Mouse (Mus musculus) leukemia stem cell, adult 10-12 weeks (primary cell): ENCODE results near the gene Ddx3x. TPM values are rescaled to one million over a fixed set of nuclear protein-coding genes. Genes with fewer than 3 reads are reported as not detected.

Source experiments
- polyA plus RNA-seq: library from polyadenylated mRNA; stranded (reverse); fragments of >175 nt; gene quantifications from 2 replicates; pipeline ENCODE4 v1.2.3, GENCODE M21; 2012; ENCODE audit warnings: low replicate concordance

Gene Ddx3x
- polyA plus RNA-seq, result 0.87 and 13.3 TPM in 2 replicates

GRCm38 (mm10) chrX:13280409-13281328, at the start of gene Ddx3x:
Gene Ddx3x, plus strand, starts transcription at chrX:13280970.

Other genes starting within 250 kb of the Ddx3x start
- gene Usp9x, start 209.5 kb upstream of the Ddx3x start, polyA plus RNA-seq, result 2.7 and 4.7 TPM in 2 replicates
- gene Nyx, start 185.1 kb downstream of the Ddx3x start, polyA plus RNA-seq, result 0.38 and 0.86 TPM in 2 replicates